Mouse (Mus musculus): ENCODE results near the gene Gm14226.

GRCm38 (mm10) chr2:155054672-155055071 lies 36.6 kb downstream of the Gm14226 start:
- TF ChIP-seq POLR2A (IDR thresholded peaks at IDR 0.05; ENCODE audit: insufficient read depth, low read depth, low read length) (no peak), CTCF (IDR thresholded peaks at IDR 0.05) (no peak), EP300 (IDR thresholded peaks at IDR 0.05; ENCODE audit: insufficient read depth, low read depth, low read length) (no peak)

Data from heart, adult 2 months (tissue).